Mouse (Mus musculus) frontal cortex, adult 2 months (tissue): ENCODE data around the gene Gca. TPM values are rescaled to one million over a fixed set of nuclear protein-coding genes. Genes with fewer than 3 reads are reported as not detected.
"Not testable (repeated sequence)": the region's sequence is repeated elsewhere in the genome, so short reads cannot be mapped to it uniquely, and the experiment has no call there.

ENCODE experiments used
- DNase-seq, 2 experiments: peaks; one replicate each; pipeline ENCODE4 v3.0.0; 2022; ENCODE audit warnings: low spot score in 1 of 2; ENCODE audit errors: extremely low spot score in 1 of 2
- polyA plus RNA-seq: library from polyadenylated mRNA; depleted of rRNA; stranded (reverse); fragments of >200 nt; gene quantifications from 2 replicates; pipeline ENCODE4 v1.2.3, GENCODE M21; 2012; rRNA removed

Gene Gca
- polyA plus RNA-seq, 1 experiment: 18.4 TPM

GRCm38 (mm10) chr2:62665536-62665935, 1.5 kb downstream of the Gca start:
- DNase-seq: no peak

DNA sequence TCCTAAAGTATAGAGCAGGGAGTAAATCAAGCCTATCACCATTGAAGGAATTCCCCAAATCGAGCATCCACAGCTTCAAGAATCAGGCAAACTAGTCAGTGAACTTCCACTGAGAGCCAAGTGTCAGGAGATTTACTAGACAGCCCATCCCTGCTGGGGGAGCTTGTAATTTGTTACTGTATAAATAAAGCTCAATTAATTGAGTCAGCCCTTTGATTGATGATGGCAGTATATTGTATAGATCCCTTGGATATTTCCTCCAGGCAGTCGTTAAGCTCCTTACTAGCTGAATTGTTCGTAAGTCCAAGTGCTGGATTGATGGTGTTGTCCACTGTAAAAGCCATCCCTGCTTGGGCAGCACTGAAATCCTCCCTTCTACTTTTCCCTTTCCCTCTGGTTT, 5.8 kb downstream of the Gca start:
- no peak for DNase-seq

DNA sequence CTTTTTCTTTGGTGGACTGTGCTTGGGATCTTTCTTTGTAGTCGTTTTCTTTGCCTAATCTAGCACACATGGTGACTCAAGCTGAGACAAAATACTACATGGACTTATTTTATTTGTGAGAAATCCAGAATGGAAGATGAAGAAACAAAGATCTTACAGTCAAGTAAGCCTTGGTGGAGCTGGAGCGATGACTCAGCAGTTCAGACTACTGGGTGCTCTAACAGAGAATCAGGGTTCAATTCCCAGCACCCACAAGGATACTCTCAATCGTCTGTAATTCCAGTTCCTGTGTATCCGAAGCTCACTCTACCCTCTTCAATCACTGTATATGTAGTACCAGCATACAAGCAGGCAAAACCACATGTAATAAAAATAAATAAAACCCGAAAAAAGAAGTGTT, 6.2 kb downstream of the Gca start:
- no peak for DNase-seq

GRCm38 (mm10) chr2:62670767-62671166, 6.7 kb downstream of the Gca start:
- no peak for DNase-seq

- DNase-seq: no peak
Observed at GRCm38 (mm10) chr2:62672788-62673187, 8.7 kb downstream of the Gca start.

- DNase-seq: peak; percentile 59 to 74
Observed at GRCm38 (mm10) chr2:62681667-62682066, 17.6 kb downstream of the Gca start.

- DNase-seq: no peak
Observed at GRCm38 (mm10) chr2:62684989-62685595, 21.0 kb downstream of the Gca start.

GRCm38 (mm10) chr2:62685934-62686333, 21.8 kb downstream of the Gca start:
- DNase-seq: peak in 1 of 2 experiments; percentile 32

GRCm38 (mm10) chr2:62706313-62706712, 42.2 kb downstream of the Gca start:
- DNase-seq: no peak

DNA sequence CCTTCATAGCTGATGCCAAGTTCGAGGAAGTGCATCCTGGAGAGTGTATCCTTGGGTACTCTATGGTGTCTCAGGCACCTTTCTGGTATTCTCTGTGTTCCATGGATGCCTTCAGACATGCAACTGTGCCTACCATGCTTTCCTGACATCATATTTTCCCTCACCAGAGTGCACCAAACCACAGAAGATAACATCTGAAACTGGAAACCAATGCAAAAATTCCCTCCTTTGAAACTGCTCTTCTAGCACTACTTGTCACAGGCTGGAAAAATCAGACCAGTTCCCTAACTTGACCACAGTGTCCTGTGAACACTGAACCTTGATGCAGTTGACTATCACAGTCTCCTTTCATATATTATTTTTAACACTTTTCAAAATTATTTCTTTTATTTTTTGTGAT, 45.5 kb downstream of the Gca start:
- no peak for DNase-seq

DNA sequence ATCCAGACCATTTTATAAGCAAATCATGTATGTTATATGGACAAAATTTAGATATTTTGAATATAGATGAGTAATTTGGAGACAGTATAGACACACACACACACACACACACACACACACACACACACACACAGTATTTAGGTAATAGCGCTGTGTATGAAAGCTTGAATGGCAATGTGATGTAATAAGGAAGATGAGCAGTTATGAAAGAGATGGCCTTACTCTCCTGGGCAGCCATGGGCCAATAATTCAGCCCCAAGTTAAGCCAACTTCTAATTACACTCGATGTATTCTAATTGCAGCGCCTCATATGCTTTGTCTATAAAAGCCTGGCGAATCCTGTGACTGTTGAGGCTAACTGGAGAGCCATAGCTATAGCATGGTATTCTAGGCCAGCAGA, 50.3 kb downstream of the Gca start:
- DNase-seq: not testable (repeated sequence)

DNA sequence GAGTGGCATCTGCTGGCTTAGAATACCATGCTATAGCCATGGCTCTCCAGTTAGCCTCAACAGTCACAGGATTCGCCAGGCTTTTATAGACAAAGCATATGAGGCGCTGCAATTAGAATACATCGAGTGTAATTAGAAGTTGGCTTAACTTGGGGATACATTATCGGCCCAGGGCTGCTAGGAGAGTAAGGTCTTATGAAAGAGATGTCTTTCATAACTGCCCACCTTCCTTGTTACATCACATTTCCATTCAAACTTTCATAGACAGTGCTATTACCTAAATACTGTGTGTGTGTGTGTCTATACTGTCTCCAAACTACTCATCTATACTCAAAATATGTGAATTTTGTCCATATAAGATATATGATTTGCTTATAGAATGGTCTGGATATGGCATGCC, 51.2 kb downstream of the Gca start:
- no peak for DNase-seq

- DNase-seq: peak in 1 of 2 experiments; percentile 21
Observed at GRCm38 (mm10) chr2:62717270-62717669, 53.2 kb downstream of the Gca start.

- DNase-seq: peak in 1 of 2 experiments; percentile 33
Observed at GRCm38 (mm10) chr2:62718411-62718810, 54.3 kb downstream of the Gca start.

GRCm38 (mm10) chr2:62725946-62726345, 61.9 kb downstream of the Gca start:
- DNase-seq: no peak

DNA sequence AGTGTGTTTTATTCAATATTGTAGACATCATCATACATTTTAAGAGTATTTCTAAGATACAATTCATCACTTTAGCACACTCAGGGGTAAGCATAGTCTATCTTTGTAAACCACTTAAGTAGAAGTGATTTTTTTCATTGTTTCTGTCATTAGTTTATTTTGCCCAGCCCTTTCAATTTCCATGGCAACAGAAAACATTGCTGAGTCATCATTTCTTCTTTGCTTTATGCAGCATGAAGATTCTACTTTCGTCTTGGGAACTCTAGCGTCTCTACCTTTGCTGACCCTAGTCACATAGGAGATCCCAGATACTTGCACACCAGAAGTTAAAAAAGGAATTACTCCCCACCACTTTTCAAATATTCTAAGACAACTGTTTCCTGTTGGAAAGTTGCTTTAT, 63.6 kb downstream of the Gca start:
- no peak for DNase-seq

DNA sequence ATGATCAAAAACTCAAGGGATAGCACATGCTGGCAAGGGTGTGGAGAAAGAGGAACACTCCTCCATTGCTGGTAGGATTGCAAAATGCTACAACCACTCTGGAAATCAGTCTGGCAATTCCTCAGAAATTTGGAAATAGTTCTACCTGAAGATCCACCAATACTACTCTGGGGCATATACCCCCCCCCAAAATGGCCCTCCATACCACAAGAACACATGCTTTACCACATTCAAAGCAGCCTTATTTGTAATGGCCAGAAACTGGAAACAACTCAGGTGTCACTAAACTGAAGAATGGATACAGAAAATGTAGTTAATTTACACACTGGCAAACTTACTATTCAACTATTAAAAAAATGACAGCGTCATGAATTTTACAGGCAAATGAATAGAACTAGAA, 66.6 kb downstream of the Gca start:
- no peak for DNase-seq

GRCm38 (mm10) chr2:62743098-62743497, 79.0 kb downstream of the Gca start:
- DNase-seq: peak in 1 of 2 experiments; percentile 26

Other genes starting within 250 kb of the Gca start
- gene Gcg, start 180.6 kb upstream of the Gca start, polyA plus RNA-seq: 0.08 and 0.13 TPM in 2 replicates
- 3.1 and 3.2 TPM in 2 replicates for gene Fap, start 90.2 kb upstream of the Gca start, polyA plus RNA-seq
- gene Ifih1, start 18.0 kb upstream of the Gca start, polyA plus RNA-seq: 2.6 and 3.0 TPM in 2 replicates